Mouse (Mus musculus): ENCODE results near the gene Mmgt2. TPM values are rescaled to one million over a fixed set of nuclear protein-coding genes. Genes with fewer than 3 reads are reported as not detected.

Mmgt2 gene
- polyA plus RNA-seq, 1 experiment from 2014 or later, result 6.9 TPM

- no peak overlapping the region for H3K4me3 ChIP-seq (ENCODE audit: low read depth, low read length)
- H3K4me2 ChIP-seq (ENCODE audit: low read depth, low read length), result no peak overlapping the region
- WGBS (ENCODE audit: insufficient replicate concordance), result 54% methylated on average over 10 of the region's 10 CpGs
- H3K4me1 ChIP-seq (ENCODE audit: control insufficient read depth, low read depth, low read length), result peaks cover 27% of the 10 kb centered on the region
- no peak overlapping the region for H3K9ac ChIP-seq (ENCODE audit: low read depth, low read length)
- H3K27me3 ChIP-seq (ENCODE audit: control insufficient read depth, insufficient read depth, low read depth, low read length), result no peaks in the 10 kb centered on the region
- no peak for ATAC-seq (ENCODE audit: low read depth)
- H3K9me3 ChIP-seq (replicated peaks; ENCODE audit: control insufficient read depth, low read length), result no peaks in the 10 kb centered on the region
- peak overlapping the region; percentile 16; the same call in 1 of the 2 replicates for H3K27ac ChIP-seq (ENCODE audit: low read length)
- peaks cover 37% of the 10 kb centered on the region for H3K36me3 ChIP-seq (ENCODE audit: control insufficient read depth, insufficient read depth)
Observed at GRCm38 (mm10) chr11:62606299-62607169, 41.9 kb upstream of the Mmgt2 start.

GRCm38 (mm10) chr11:62607170-62607951 lies 41.1 kb upstream of the Mmgt2 start:
- WGBS (ENCODE audit: insufficient replicate concordance), result 68% methylated on average over 10 of the region's 10 CpGs
- ATAC-seq (ENCODE audit: low read depth), result no peak
- Histone ChIP-seq H3K27me3 (ENCODE audit: control insufficient read depth, insufficient read depth, low read depth, low read length) (no peaks in the 10 kb centered on the region), H3K36me3 (ENCODE audit: control insufficient read depth, insufficient read depth) (peaks cover 37% of the 10 kb centered on the region), H3K27ac (ENCODE audit: low read length) (no peak overlapping the region), H3K9ac (ENCODE audit: low read depth, low read length) (no peak overlapping the region), H3K4me2 (ENCODE audit: low read depth, low read length) (no peak overlapping the region), H3K4me3 (ENCODE audit: low read depth, low read length) (no peak overlapping the region), H3K9me3 (replicated peaks; ENCODE audit: control insufficient read depth, low read length) (no peaks in the 10 kb centered on the region), H3K4me1 (ENCODE audit: control insufficient read depth, low read depth, low read length) (peaks cover 22% of the 10 kb centered on the region)

GRCm38 (mm10) chr11:62607952-62608201 lies 40.6 kb upstream of the Mmgt2 start:
- H3K27ac ChIP-seq (ENCODE audit: low read length), result no peak overlapping the region
- H3K4me3 ChIP-seq (ENCODE audit: low read depth, low read length), result no peak overlapping the region
- no peak overlapping the region for H3K4me2 ChIP-seq (ENCODE audit: low read depth, low read length)
- WGBS (ENCODE audit: insufficient replicate concordance), result 88% methylated on average over 1 of the region's 1 CpGs
- ATAC-seq (ENCODE audit: low read depth), result no peak
- peaks cover 37% of the 10 kb centered on the region for H3K36me3 ChIP-seq (ENCODE audit: control insufficient read depth, insufficient read depth)
- H3K9ac ChIP-seq (ENCODE audit: low read depth, low read length), result no peak overlapping the region
- H3K27me3 ChIP-seq (ENCODE audit: control insufficient read depth, insufficient read depth, low read depth, low read length), result no peaks in the 10 kb centered on the region
- no peaks in the 10 kb centered on the region for H3K9me3 ChIP-seq (replicated peaks; ENCODE audit: control insufficient read depth, low read length)
- H3K4me1 ChIP-seq (ENCODE audit: control insufficient read depth, low read depth, low read length), result peaks cover 22% of the 10 kb centered on the region

GRCm38 (mm10) chr11:62608826-62609675 lies 39.4 kb upstream of the Mmgt2 start:
- Histone ChIP-seq H3K4me2 (ENCODE audit: low read depth, low read length) (no peak overlapping the region), H3K36me3 (ENCODE audit: control insufficient read depth, insufficient read depth) (peaks cover 37% of the 10 kb centered on the region), H3K27ac (ENCODE audit: low read length) (no peak overlapping the region), H3K4me3 (ENCODE audit: low read depth, low read length) (no peak overlapping the region), H3K27me3 (ENCODE audit: control insufficient read depth, insufficient read depth, low read depth, low read length) (no peaks in the 10 kb centered on the region), H3K9me3 (replicated peaks; ENCODE audit: control insufficient read depth, low read length) (no peaks in the 10 kb centered on the region), H3K9ac (ENCODE audit: low read depth, low read length) (no peak overlapping the region), H3K4me1 (ENCODE audit: control insufficient read depth, low read depth, low read length) (peaks cover 19% of the 10 kb centered on the region)
- 49% methylated on average over 10 of the region's 10 CpGs for WGBS (ENCODE audit: insufficient replicate concordance)
- ATAC-seq (ENCODE audit: low read depth), result 0 out of 2 replicates have a peak, but pooled peaks have one; percentile 14

GRCm38 (mm10) chr11:62610304-62610703 lies 38.2 kb upstream of the Mmgt2 start:
- Histone ChIP-seq H3K9me3 (replicated peaks; ENCODE audit: control insufficient read depth, low read length) (no peaks in the 10 kb centered on the region), H3K4me1 (ENCODE audit: control insufficient read depth, low read depth, low read length) (peaks cover 6% of the 10 kb centered on the region), H3K36me3 (ENCODE audit: control insufficient read depth, insufficient read depth) (peaks cover 25% of the 10 kb centered on the region), H3K27me3 (ENCODE audit: control insufficient read depth, insufficient read depth, low read depth, low read length) (no peaks in the 10 kb centered on the region), H3K27ac (ENCODE audit: low read length) (no peak overlapping the region), H3K4me3 (ENCODE audit: low read depth, low read length) (no peak overlapping the region), H3K9ac (ENCODE audit: low read depth, low read length) (no peak overlapping the region), H3K4me2 (ENCODE audit: low read depth, low read length) (no peak overlapping the region)
- WGBS (ENCODE audit: insufficient replicate concordance), result 73% methylated on average over 6 of the region's 6 CpGs
- ATAC-seq (ENCODE audit: low read depth), result no peak

GRCm38 (mm10) chr11:62612604-62613003 lies 35.9 kb upstream of the Mmgt2 start:
- no peak overlapping the region for H3K27ac ChIP-seq (ENCODE audit: low read length)
- peaks cover 2% of the 10 kb centered on the region for H3K36me3 ChIP-seq (ENCODE audit: control insufficient read depth, insufficient read depth)
- H3K4me1 ChIP-seq (ENCODE audit: control insufficient read depth, low read depth, low read length), result no peaks in the 10 kb centered on the region; the same call in 1 of the 2 replicates
- H3K4me2 ChIP-seq (ENCODE audit: low read depth, low read length), result no peak overlapping the region
- H3K4me3 ChIP-seq (ENCODE audit: low read depth, low read length), result no peak overlapping the region
- H3K9me3 ChIP-seq (replicated peaks; ENCODE audit: control insufficient read depth, low read length), result no peaks in the 10 kb centered on the region
- H3K9ac ChIP-seq (ENCODE audit: low read depth, low read length), result no peak overlapping the region
- 77% methylated on average over 10 of the region's 10 CpGs for WGBS (ENCODE audit: insufficient replicate concordance)
- ATAC-seq (ENCODE audit: low read depth), result no peak
- H3K27me3 ChIP-seq (ENCODE audit: control insufficient read depth, insufficient read depth, low read depth, low read length), result no peaks in the 10 kb centered on the region

GRCm38 (mm10) chr11:62613657-62614365 lies 34.7 kb upstream of the Mmgt2 start:
- no peaks in the 10 kb centered on the region for H3K36me3 ChIP-seq (ENCODE audit: control insufficient read depth, insufficient read depth)
- H3K9me3 ChIP-seq (replicated peaks; ENCODE audit: control insufficient read depth, low read length), result no peaks in the 10 kb centered on the region
- H3K4me1 ChIP-seq (ENCODE audit: control insufficient read depth, low read depth, low read length), result no peaks in the 10 kb centered on the region; the same call in 1 of the 2 replicates
- peak; percentile 66 for ATAC-seq (ENCODE audit: low read depth)
- H3K9ac ChIP-seq (ENCODE audit: low read depth, low read length), result no peak overlapping the region
- no peak overlapping the region for H3K27ac ChIP-seq (ENCODE audit: low read length)
- no peak overlapping the region for H3K4me2 ChIP-seq (ENCODE audit: low read depth, low read length)
- no peak overlapping the region for H3K4me3 ChIP-seq (ENCODE audit: low read depth, low read length)
- 32% methylated on average over 19 of the region's 19 CpGs for WGBS (ENCODE audit: insufficient replicate concordance)
- no peaks in the 10 kb centered on the region for H3K27me3 ChIP-seq (ENCODE audit: control insufficient read depth, insufficient read depth, low read depth, low read length)

GRCm38 (mm10) chr11:62614876-62615410 lies 33.5 kb upstream of the Mmgt2 start:
- WGBS (ENCODE audit: insufficient replicate concordance), result 65% methylated on average over 8 of the region's 8 CpGs
- H3K4me2 ChIP-seq (ENCODE audit: low read depth, low read length), result no peak overlapping the region
- H3K9me3 ChIP-seq (replicated peaks; ENCODE audit: control insufficient read depth, low read length), result no peaks in the 10 kb centered on the region
- no peaks in the 10 kb centered on the region for H3K4me1 ChIP-seq (ENCODE audit: control insufficient read depth, low read depth, low read length)
- H3K27ac ChIP-seq (ENCODE audit: low read length), result no peak overlapping the region
- no peak overlapping the region for H3K9ac ChIP-seq (ENCODE audit: low read depth, low read length)
- no peak overlapping the region for H3K4me3 ChIP-seq (ENCODE audit: low read depth, low read length)
- no peaks in the 10 kb centered on the region for H3K36me3 ChIP-seq (ENCODE audit: control insufficient read depth, insufficient read depth)
- H3K27me3 ChIP-seq (ENCODE audit: control insufficient read depth, insufficient read depth, low read depth, low read length), result no peaks in the 10 kb centered on the region
- no peak for ATAC-seq (ENCODE audit: low read depth)
